Mouse (Mus musculus) MEL (cell line): ENCODE results near the gene Rtn4rl2. TPM values are rescaled to one million over a fixed set of nuclear protein-coding genes. Genes with fewer than 3 reads are reported as not detected.

Experiments used
- DNase-seq: peaks from one replicate; pipeline ENCODE4 v3.0.0; 2011; ENCODE audit warnings: low read depth, low spot score
- H3K27ac ChIP-seq: 2 replicates; pipeline ENCODE4 v1.5.1; 2012; ENCODE audit warnings: low read depth, mild to moderate bottlenecking, control low read depth, low read length, moderate library complexity; ENCODE audit not compliant: control insufficient read depth
- H3K27me3 ChIP-seq, 2 experiments: fragments of 150-350 bp in 1 of 2; sonication (generic) in 1 of 2; 2 replicates each; pipeline ENCODE4 v1.6.1; 2012; ENCODE audit warnings: low read length in 2 of 2, mild to moderate bottlenecking in 2 of 2, improper control_type of control experiment in 1 of 2, moderate library complexity in 1 of 2; ENCODE audit not compliant: insufficient read depth in 2 of 2, control insufficient read depth in 1 of 2
- H3K36me3 ChIP-seq, 2 experiments: 2 replicates each; pipeline ENCODE4 v1.6.1; 2012 to 2014; ENCODE audit warnings: low read length in 2 of 2, improper control_type of control experiment in 1 of 2, inconsistent platforms in 1 of 2, mild to moderate bottlenecking in 1 of 2; ENCODE audit not compliant: insufficient read depth in 2 of 2, control insufficient read depth in 1 of 2
- H3K4me1 ChIP-seq, 2 experiments: fragments of 150-350 bp in 1 of 2; sonication (generic) in 1 of 2; 2 replicates each; pipeline ENCODE4 v1.6.1; 2012; ENCODE audit warnings: low read length in 2 of 2, improper control_type of control experiment in 1 of 2, mild to moderate bottlenecking in 1 of 2; ENCODE audit not compliant: insufficient read depth in 2 of 2, control insufficient read depth in 1 of 2
- H3K4me3 ChIP-seq, 2 experiments: fragments of 150-350 bp in 1 of 2; sonication (generic) in 1 of 2; 2 replicates each; pipeline ENCODE4 v1.5.1; 2012; ENCODE audit warnings: low read depth in 2 of 2, low read length in 2 of 2, mild to moderate bottlenecking in 2 of 2, moderate library complexity in 2 of 2, control low read depth in 1 of 2, improper control_type of control experiment in 1 of 2; ENCODE audit not compliant: control insufficient read depth in 1 of 2, insufficient read depth in 1 of 2
- H3K79me2 ChIP-seq: 2 replicates; pipeline ENCODE4 v1.6.1; 2012; ENCODE audit warnings: mild to moderate bottlenecking, low read length, moderate library complexity; ENCODE audit not compliant: control insufficient read depth, poor library complexity, insufficient read depth
- H3K9ac ChIP-seq: 2 replicates; pipeline ENCODE4 v1.6.1; 2012; ENCODE audit warnings: low read depth, mild to moderate bottlenecking, control low read depth, low read length, moderate library complexity; ENCODE audit not compliant: control insufficient read depth, poor library complexity, severe bottlenecking
- H3K9me3 ChIP-seq: fragments of 150-350 bp; sonication (generic); replicated peaks from 2 replicates; pipeline ENCODE4 v1.6.1; 2012; ENCODE audit warnings: mild to moderate bottlenecking, low read length, improper control_type of control experiment, moderate library complexity; ENCODE audit not compliant: insufficient read depth
- BHLHE40 ChIP-seq: IDR thresholded peaks from 2 replicates; pipeline ENCODE4 v1.6.1; 2012; ENCODE audit warnings: low read depth, mild to moderate bottlenecking, inconsistent platforms, low read length, improper control_type of control experiment, borderline replicate concordance
- CHD1 ChIP-seq: IDR thresholded peaks from 2 replicates; pipeline ENCODE4 v1.6.1; 2012; ENCODE audit warnings: low read depth, mild to moderate bottlenecking, inconsistent platforms, low read length, improper control_type of control experiment
- CHD2 ChIP-seq: IDR thresholded peaks from 2 replicates; pipeline ENCODE4 v1.6.1; 2011; ENCODE audit warnings: low read length, improper control_type of control experiment
- CTCF ChIP-seq, 3 experiments: IDR thresholded peaks in 2 of 3; conservative IDR thresholded peaks in 1 of 3; 2 replicates each; pipeline ENCODE4 v1.5.1; 2011 to 2012; ENCODE audit warnings: low read length in 3 of 3, low read depth in 2 of 3, mild to moderate bottlenecking in 2 of 3, improper control_type of control experiment in 1 of 3, inconsistent platforms in 1 of 3, mixed read lengths in 1 of 3, moderate library complexity in 1 of 3; ENCODE audit not compliant: control insufficient read depth in 1 of 3, insufficient read depth in 1 of 3, poor library complexity in 1 of 3, severe bottlenecking in 1 of 3
- E2F4 ChIP-seq: IDR thresholded peaks from 2 replicates; pipeline ENCODE4 v1.6.1; 2011; ENCODE audit warnings: low read depth, low read length, improper control_type of control experiment, borderline replicate concordance
- ELF1 ChIP-seq: IDR thresholded peaks from 2 replicates; pipeline ENCODE4 v1.6.1; 2014; ENCODE audit warnings: low read depth, mild to moderate bottlenecking, inconsistent platforms, low read length, improper control_type of control experiment, moderate library complexity
- EP300 ChIP-seq, 2 experiments: IDR thresholded peaks; 2 replicates each; pipeline ENCODE4 v1.6.1; 2011; ENCODE audit warnings: improper control_type of control experiment in 2 of 2, low read length in 2 of 2, low read depth in 1 of 2, mild to moderate bottlenecking in 1 of 2
- ETS1 ChIP-seq: IDR thresholded peaks from 2 replicates; pipeline ENCODE4 v1.6.1; 2012; ENCODE audit warnings: low read depth, mild to moderate bottlenecking, inconsistent platforms, low read length, improper control_type of control experiment, moderate library complexity
- GABPA ChIP-seq: IDR thresholded peaks from 2 replicates; pipeline ENCODE4 v1.6.1; 2012; ENCODE audit warnings: low read depth, mild to moderate bottlenecking, inconsistent platforms, low read length, improper control_type of control experiment, moderate library complexity
- GATA1 ChIP-seq: IDR thresholded peaks from 2 replicates; pipeline ENCODE4 v1.6.1; 2011; ENCODE audit warnings: low read depth, low read length, improper control_type of control experiment
- HCFC1 ChIP-seq: IDR thresholded peaks from 2 replicates; pipeline ENCODE4 v1.6.1; 2012; ENCODE audit warnings: low read depth, mild to moderate bottlenecking, inconsistent platforms, low read length, improper control_type of control experiment, moderate library complexity
- JUND ChIP-seq: IDR thresholded peaks from 2 replicates; pipeline ENCODE4 v1.6.1; 2011; ENCODE audit warnings: low read depth, mild to moderate bottlenecking, improper control_type of control experiment, low read length
- KAT2A ChIP-seq: conservative IDR thresholded peaks from 2 replicates; pipeline ENCODE4 v1.6.1; 2012; ENCODE audit warnings: low read depth, low read length, improper control_type of control experiment, inconsistent platforms
- MAFK ChIP-seq: IDR thresholded peaks from 2 replicates; pipeline ENCODE4 v1.6.1; 2011; ENCODE audit warnings: low read depth, mild to moderate bottlenecking, low read length, improper control_type of control experiment, borderline replicate concordance
- MAX ChIP-seq: IDR thresholded peaks from 2 replicates; pipeline ENCODE4 v1.6.1; 2011; ENCODE audit warnings: low read length, improper control_type of control experiment
- MAZ ChIP-seq: IDR thresholded peaks from 2 replicates; pipeline ENCODE4 v1.6.1; 2012; ENCODE audit warnings: low read depth, mild to moderate bottlenecking, inconsistent platforms, low read length, improper control_type of control experiment
- MEF2A ChIP-seq: IDR thresholded peaks from 2 replicates; pipeline ENCODE4 v1.6.1; 2014; ENCODE audit warnings: low read depth, mild to moderate bottlenecking, inconsistent platforms, low read length, improper control_type of control experiment; ENCODE audit not compliant: poor library complexity, insufficient replicate concordance, severe bottlenecking; ENCODE audit errors: extremely low read depth
- MXI1 ChIP-seq: IDR thresholded peaks from 2 replicates; pipeline ENCODE4 v1.6.1; 2011; ENCODE audit warnings: mild to moderate bottlenecking, low read depth, low read length, improper control_type of control experiment
- MYB ChIP-seq: IDR thresholded peaks from 2 replicates; pipeline ENCODE4 v1.6.1; 2011; ENCODE audit warnings: mild to moderate bottlenecking, low read depth, low read length, improper control_type of control experiment
- MYC ChIP-seq: IDR thresholded peaks from 2 replicates; pipeline ENCODE4 v1.6.1; 2011; ENCODE audit warnings: low read depth, mild to moderate bottlenecking, low read length, improper control_type of control experiment, moderate library complexity
- NELFE ChIP-seq: IDR thresholded peaks from 2 replicates; pipeline ENCODE4 v1.6.1; 2011; ENCODE audit warnings: low read depth, low read length, improper control_type of control experiment
- NRF1 ChIP-seq: IDR thresholded peaks from 2 replicates; pipeline ENCODE4 v1.6.1; 2014; ENCODE audit warnings: low read depth, mild to moderate bottlenecking, inconsistent platforms, low read length, improper control_type of control experiment, moderate library complexity; ENCODE audit not compliant: poor library complexity, insufficient read depth, severe bottlenecking
- POLR2A ChIP-seq, 2 experiments: IDR thresholded peaks; 2 replicates each; pipeline ENCODE4 v1.6.1; 2011 to 2012; ENCODE audit warnings: low read length in 2 of 2, mild to moderate bottlenecking in 2 of 2, control low read depth in 1 of 2, improper control_type of control experiment in 1 of 2, low read depth in 1 of 2, moderate library complexity in 1 of 2; ENCODE audit not compliant: control insufficient read depth in 1 of 2, insufficient read depth in 1 of 2, poor library complexity in 1 of 2
- POLR2AphosphoS2 ChIP-seq: IDR thresholded peaks from 2 replicates; pipeline ENCODE4 v1.6.1; 2011; ENCODE audit warnings: low read length, improper control_type of control experiment
- POLR2AphosphoS5 ChIP-seq: IDR thresholded peaks from 2 replicates; pipeline ENCODE4 v1.6.1; 2012; ENCODE audit warnings: low read depth, borderline replicate concordance, mild to moderate bottlenecking, inconsistent platforms, low read length, moderate library complexity, mixed read lengths
- RAD21 ChIP-seq: IDR thresholded peaks from 2 replicates; pipeline ENCODE4 v1.6.1; 2011; ENCODE audit warnings: mild to moderate bottlenecking, low read depth, low read length, improper control_type of control experiment
- SIN3A ChIP-seq: IDR thresholded peaks from 2 replicates; pipeline ENCODE4 v1.6.1; 2012; ENCODE audit warnings: low read length, improper control_type of control experiment, inconsistent platforms
- SMC3 ChIP-seq: IDR thresholded peaks from 2 replicates; pipeline ENCODE4 v1.6.1; 2011; ENCODE audit warnings: low read depth, low read length, improper control_type of control experiment
- TBP ChIP-seq: IDR thresholded peaks from 2 replicates; pipeline ENCODE4 v1.8.0; 2011; ENCODE audit warnings: low read depth, low read length, improper control_type of control experiment
- TCF12 ChIP-seq: IDR thresholded peaks from 2 replicates; pipeline ENCODE4 v1.6.1; 2014; ENCODE audit warnings: low read depth, mild to moderate bottlenecking, inconsistent platforms, low read length, improper control_type of control experiment, moderate library complexity
- UBTF ChIP-seq: IDR thresholded peaks from 2 replicates; pipeline ENCODE4 v1.6.1; 2012; ENCODE audit warnings: low read depth, mild to moderate bottlenecking, inconsistent platforms, low read length, improper control_type of control experiment, moderate library complexity, borderline replicate concordance; ENCODE audit not compliant: insufficient read depth
- USF1 ChIP-seq: IDR thresholded peaks from 2 replicates; pipeline ENCODE4 v1.6.1; 2014; ENCODE audit warnings: low read depth, mild to moderate bottlenecking, inconsistent platforms, low read length, improper control_type of control experiment, moderate library complexity
- USF2 ChIP-seq, 2 experiments: IDR thresholded peaks; 2 replicates each; pipeline ENCODE4 v1.6.1; 2011 to 2012; ENCODE audit warnings: improper control_type of control experiment in 2 of 2, low read length in 2 of 2, borderline replicate concordance in 1 of 2, inconsistent platforms in 1 of 2, low read depth in 1 of 2, mild to moderate bottlenecking in 1 of 2; ENCODE audit not compliant: insufficient read depth in 1 of 2
- ZC3H11A ChIP-seq: IDR thresholded peaks from 2 replicates; pipeline ENCODE4 v1.6.1; 2012; ENCODE audit warnings: low read depth, mild to moderate bottlenecking, inconsistent platforms, low read length, improper control_type of control experiment
- ZMIZ1 ChIP-seq: IDR thresholded peaks from 2 replicates; pipeline ENCODE4 v1.6.1; 2012; ENCODE audit warnings: low read depth, mild to moderate bottlenecking, inconsistent platforms, low read length, improper control_type of control experiment, moderate library complexity
- ZNF384 ChIP-seq: IDR thresholded peaks from 2 replicates; pipeline ENCODE4 v1.6.1; 2012; ENCODE audit warnings: low read depth, mild to moderate bottlenecking, inconsistent platforms, low read length, improper control_type of control experiment
- polyA plus RNA-seq, 2 experiments: library from polyadenylated mRNA; stranded (reverse) in 1 of 2; unstranded in 1 of 2; fragments of >175 nt in 1 of 2; fragments of >200 nt in 1 of 2; gene quantifications; 2 replicates each; pipeline versions ENCODE4 v1.2.1 to v1.2.4; 2012; ENCODE audit warnings: low replicate concordance in 2 of 2, low read depth in 1 of 2; ENCODE audit not compliant: insufficient read length in 2 of 2, insufficient read depth in 1 of 2, missing spikeins in 1 of 2
- total RNA-seq: library from RNA; depleted of rRNA; stranded (reverse); fragments of 300-350 nt; gene quantifications from 2 replicates; pipeline ENCODE4 v1.2.3, GENCODE M21; 2012

The Rtn4rl2 gene
- total and polyA plus RNA-seq, 3 experiments: 0.12 to 1.1 TPM; not detected in 1

- no peaks in the 10 kb centered on the region for H3K9me3 ChIP-seq
- peaks cover 0 to 25% of the 10 kb centered on the region in 2 experiments; a peak in 2 of 4 replicates for H3K36me3 ChIP-seq
- no peaks in the 10 kb centered on the region for H3K79me2 ChIP-seq
- peak overlapping the region; percentile 47 for H3K9ac ChIP-seq
- peaks cover 16 to 39% of the 10 kb centered on the region in 2 experiments for H3K4me1 ChIP-seq
- peak overlapping the region; percentile 11 to 40; a peak in 3 of 4 replicates for H3K4me3 ChIP-seq
- peak overlapping the region; percentile 96 for H3K27ac ChIP-seq
- H3K27me3 ChIP-seq: no peaks in the 10 kb centered on the region
- peak; percentile 97 for DNase-seq
- TF ChIP-seq RAD21 (peak; percentile 70), E2F4 (no peak), GATA1 (peak; percentile 69), MYB (peak; percentile 34; the same call in 1 of the 2 replicates), ETS1 (peak; percentile 74), MAX (peak; percentile 50; the same call in 1 of the 2 replicates), TCF12 (peak; percentile 65), CTCF (IDR thresholded peaks at IDR 0.05 in 2 of 3, conservative IDR thresholded peaks at IDR 0.05 in 1 of 3; ENCODE audit: control insufficient read depth in 1 of 3, insufficient read depth in 1 of 3, low read depth in 2 of 3, low read length in 3 of 3, poor library complexity in 1 of 3, severe bottlenecking in 1 of 3) (peak; percentile 94 to 99 (median 96)), ZNF384 (peak; percentile 61), UBTF (0 out of 2 replicates have a peak, but pooled peaks have one; percentile 70), MEF2A (no peak; the same call in 1 of the 2 replicates), SIN3A (peak; percentile 89), MYC (peak; percentile 68), USF2 (IDR thresholded peaks at IDR 0.05; ENCODE audit: borderline replicate concordance in 1 of 2, insufficient read depth in 1 of 2, low read depth in 1 of 2, low read length in 2 of 2) (no peak), MAZ (peak; percentile 89), NRF1 (0 out of 2 replicates have a peak, but pooled peaks have one; percentile 26), MAFK (0 out of 2 replicates have a peak, but pooled peaks have one; percentile 44), POLR2AphosphoS2 (no peak), NELFE (0 out of 2 replicates have a peak, but pooled peaks have one; percentile 12), HCFC1 (peak; percentile 71), JUND (0 out of 2 replicates have a peak, but pooled peaks have one; percentile 35), CHD2 (no peak), POLR2A (IDR thresholded peaks at IDR 0.05; ENCODE audit: control insufficient read depth in 1 of 2, insufficient read depth in 1 of 2, low read depth in 1 of 2, low read length in 2 of 2, poor library complexity in 1 of 2) (no peak; a peak in 1 of 4 replicates), SMC3 (peak; percentile 79), ZMIZ1 (peak; percentile 46; the same call in 1 of the 2 replicates), EP300 (IDR thresholded peaks at IDR 0.05; ENCODE audit: low read depth in 1 of 2, low read length in 2 of 2) (peak; percentile 66 to 72), TBP (peak; percentile 45; the same call in 1 of the 2 replicates), POLR2AphosphoS5 (no peak), ELF1 (peak; percentile 85), MXI1 (peak; percentile 61; the same call in 1 of the 2 replicates), CHD1 (peak; percentile 64), USF1 (peak; percentile 35; the same call in 1 of the 2 replicates), GABPA (no peak), KAT2A (peak; percentile 40; the same call in 1 of the 2 replicates), BHLHE40 (peak; percentile 37; the same call in 1 of the 2 replicates), ZC3H11A (peak; percentile 46)
These were observed 18.0 kb downstream of the Rtn4rl2 start for GRCm38 (mm10) chr2:84868521-84868943.
